Mouse (Mus musculus): ENCODE data around the gene Itga9.

Itga9 gene

DNA sequence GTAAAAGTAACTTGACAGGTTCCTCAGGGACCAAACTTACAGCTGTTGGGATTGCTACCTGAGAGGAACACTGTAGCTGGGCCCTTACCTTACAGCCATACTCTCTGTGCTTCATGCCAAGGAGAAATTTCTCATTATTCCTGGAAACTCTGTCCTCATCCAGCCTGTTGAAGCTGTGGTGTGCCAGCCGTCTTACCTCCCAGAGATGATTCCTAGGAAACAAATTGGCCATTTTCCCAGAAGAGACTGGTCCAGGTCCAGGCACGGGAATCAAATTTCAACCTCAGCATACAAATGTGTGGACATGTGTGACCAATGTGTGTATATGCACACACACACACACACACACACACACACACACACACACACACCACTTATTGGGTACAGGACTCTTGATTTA is 172.1 kb downstream of the Itga9 start:
- in situ Hi-C loops (cut with MboI; ENCODE audit: low pct_unique_long_range_greater_than_20kb in 1 of 2, low sequenced_read_pairs in 2 of 2, unreplicated experiment in 1 of 2) = no loop called here

DNA sequence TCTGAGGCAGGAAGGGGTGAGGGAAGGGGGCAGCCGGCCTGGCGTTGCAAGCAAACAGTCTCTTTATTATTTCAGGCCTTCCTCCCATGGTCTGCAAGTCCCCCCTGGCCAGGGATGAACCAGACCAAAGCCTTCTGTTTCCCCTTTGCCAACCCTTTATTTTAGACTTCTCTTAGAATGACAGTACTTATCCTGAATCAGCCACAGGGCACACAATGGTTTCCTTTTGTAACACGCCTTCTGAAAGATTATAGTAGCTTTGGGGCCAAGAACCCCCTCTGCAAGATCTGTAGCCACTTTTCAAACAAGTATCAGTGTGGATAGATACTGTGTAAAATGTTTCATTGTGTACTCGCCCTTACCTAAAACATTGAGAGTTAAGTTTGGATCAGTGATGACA is 178.1 kb downstream of the Itga9 start:
- in situ Hi-C loops (cut with MboI; ENCODE audit: low pct_unique_long_range_greater_than_20kb in 1 of 2, low sequenced_read_pairs in 2 of 2, unreplicated experiment in 1 of 2) = no loop called here

DNA sequence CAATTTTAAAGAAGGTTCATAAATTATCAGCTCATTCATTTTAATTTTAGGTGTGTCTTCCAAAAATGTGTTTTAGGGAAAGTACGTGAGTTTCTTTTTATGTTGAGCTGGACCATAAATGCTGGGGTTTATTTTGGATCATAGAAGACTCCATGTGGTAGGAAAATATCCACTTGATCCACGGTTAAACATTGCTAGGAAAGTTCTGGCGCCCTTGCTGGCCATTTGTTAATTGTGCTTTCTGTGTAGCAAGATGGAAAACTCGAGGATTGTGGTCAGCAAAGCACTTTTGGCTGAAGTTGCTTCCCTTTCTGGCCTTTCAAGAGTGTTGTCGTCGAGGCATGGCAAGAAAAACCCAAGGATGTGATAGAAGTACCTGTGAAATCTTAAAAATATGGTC is 179.3 kb downstream of the Itga9 start:
- in situ Hi-C loops (cut with MboI; ENCODE audit: low pct_unique_long_range_greater_than_20kb in 1 of 2, low sequenced_read_pairs in 2 of 2, unreplicated experiment in 1 of 2) = no loop called here

DNA sequence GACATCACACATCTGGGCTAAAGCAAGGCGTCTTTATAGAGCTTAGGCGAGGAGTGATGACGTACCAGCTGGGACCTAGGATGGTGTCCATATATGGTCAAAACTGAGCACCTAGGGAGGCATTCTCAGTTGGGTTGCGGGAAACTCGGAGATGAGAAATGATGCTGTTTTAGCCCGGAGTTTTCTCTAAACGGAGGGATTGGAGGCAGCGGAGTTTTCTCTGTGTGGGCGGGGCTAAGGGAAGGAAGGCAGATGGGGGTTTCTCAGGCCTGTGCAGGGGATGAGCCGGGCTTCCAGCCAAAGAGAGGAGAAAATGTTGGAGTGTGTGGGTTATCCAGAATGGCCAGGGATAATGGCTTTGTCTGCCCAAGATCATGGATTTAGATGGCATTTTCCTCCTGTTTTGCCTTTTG is 182.4 kb downstream of the Itga9 start:
- in situ Hi-C loops (cut with MboI; ENCODE audit: low pct_unique_long_range_greater_than_20kb in 1 of 2, low sequenced_read_pairs in 2 of 2, unreplicated experiment in 1 of 2) = no loop called here

DNA sequence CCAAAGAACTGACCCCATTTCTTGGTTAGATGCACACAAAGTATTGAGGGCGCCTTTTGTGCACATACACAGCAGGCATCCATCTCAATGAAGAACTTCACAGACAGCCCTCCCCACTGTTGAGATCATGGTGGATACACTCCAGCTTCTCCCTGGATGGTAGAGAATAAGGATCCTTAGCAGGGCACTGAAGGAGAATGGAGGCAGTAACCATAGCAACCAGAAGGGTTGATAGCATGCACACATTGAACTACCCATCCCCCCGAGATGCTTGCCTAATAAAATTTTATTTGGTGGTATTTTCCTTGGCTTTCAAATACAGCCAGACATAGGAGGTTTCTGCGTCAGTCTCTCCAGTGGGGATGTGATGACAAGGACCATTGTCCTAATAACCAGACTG is 184.7 kb downstream of the Itga9 start:
- in situ Hi-C loops (cut with MboI; ENCODE audit: low pct_unique_long_range_greater_than_20kb in 1 of 2, low sequenced_read_pairs in 2 of 2, unreplicated experiment in 1 of 2) = no loop called here

DNA sequence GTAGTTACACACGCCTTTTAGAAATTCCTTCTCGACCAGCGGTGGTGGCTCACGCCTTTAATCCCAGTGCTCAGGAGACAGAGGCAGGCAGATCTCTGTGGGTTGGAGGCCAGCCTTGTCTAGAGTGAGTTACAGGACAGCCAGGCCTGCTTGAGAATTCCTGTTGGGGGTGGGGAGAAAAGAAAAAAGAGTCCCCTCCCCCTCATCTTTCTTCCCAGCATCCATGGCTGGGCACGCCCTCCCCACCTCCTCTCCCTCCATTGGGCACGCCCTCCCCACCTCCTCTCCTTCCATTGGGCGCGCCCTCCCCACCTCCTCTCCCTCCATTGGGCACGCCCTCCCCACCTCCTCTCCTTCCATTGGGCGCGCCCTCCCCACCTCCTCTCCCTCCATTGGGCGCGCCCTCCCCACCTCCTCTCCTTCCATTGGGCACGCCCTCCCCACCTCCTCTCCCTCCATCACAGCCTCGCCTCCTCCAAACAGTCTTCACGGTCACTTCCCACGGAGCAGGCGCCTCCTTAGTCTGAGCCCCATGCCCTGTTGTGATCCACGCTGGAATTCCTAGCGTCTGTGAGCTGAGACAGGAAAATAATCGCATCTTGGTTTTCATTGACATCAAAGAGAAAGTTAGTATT is 186.8 kb downstream of the Itga9 start:
- in situ Hi-C loops (cut with MboI; ENCODE audit: low pct_unique_long_range_greater_than_20kb in 1 of 2, low sequenced_read_pairs in 2 of 2, unreplicated experiment in 1 of 2) = no loop called here

DNA sequence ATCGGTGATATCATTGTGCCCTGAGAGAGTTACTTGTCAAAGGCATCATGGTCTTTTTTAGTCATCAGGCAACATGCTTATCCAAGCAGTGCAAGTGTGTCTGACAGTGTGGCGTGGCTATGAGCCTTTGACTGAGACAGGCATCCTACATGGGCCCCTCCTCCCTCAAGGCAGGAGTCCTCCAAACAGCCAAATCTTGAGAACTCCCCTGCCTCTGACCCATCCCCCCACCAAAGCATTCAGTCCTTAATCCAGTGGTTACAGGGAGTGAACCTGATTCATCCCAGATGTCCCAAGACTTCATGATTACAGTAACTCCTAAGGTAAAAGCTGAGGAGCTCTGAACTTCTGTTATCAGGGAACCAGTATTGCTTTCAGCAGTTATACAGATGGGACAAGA is 188.2 kb downstream of the Itga9 start:
- in situ Hi-C loops (cut with MboI; ENCODE audit: low pct_unique_long_range_greater_than_20kb in 1 of 2, low sequenced_read_pairs in 2 of 2, unreplicated experiment in 1 of 2) = no loop called here

DNA sequence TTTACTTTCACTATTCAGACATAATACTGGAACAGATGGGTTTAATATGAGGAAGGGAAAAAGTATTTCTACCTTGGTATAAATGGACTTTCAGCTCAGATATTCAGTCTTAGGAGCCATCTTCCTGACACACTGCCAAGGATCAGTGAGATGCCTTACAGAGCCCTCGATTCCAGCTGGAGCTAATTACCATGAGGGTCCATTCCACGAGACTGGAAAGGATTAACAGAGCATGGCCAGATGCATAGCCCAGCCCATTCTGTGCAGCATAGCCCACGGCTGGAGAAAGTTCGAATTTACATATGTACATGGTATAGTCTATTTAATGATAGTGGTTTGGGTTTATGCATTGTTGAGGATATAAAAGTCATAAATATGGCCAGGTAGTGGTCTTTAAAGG is 188.8 kb downstream of the Itga9 start:
- in situ Hi-C loops (cut with MboI; ENCODE audit: low pct_unique_long_range_greater_than_20kb in 1 of 2, low sequenced_read_pairs in 2 of 2, unreplicated experiment in 1 of 2) = no loop called here

DNA sequence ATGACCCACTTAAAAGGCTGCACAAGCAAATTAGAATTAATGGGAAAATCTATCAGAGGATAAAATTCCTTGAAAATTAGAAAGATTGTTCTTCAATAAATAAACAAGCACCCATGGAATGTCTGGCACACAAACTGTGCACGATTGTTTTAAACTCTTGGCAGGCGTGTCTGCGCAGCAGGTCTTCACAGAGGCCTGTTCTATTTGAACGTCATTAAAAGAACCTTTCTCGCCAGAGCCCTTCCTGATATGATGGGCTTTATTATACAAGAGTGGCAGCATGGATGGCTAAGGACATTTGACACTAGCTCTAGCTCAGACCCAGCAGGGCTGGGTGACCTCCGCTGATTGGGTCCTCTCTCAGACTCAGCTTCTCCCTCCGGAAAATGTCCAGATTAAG is 192.6 kb downstream of the Itga9 start:
- in situ Hi-C loops (cut with MboI; ENCODE audit: low pct_unique_long_range_greater_than_20kb in 1 of 2, low sequenced_read_pairs in 2 of 2, unreplicated experiment in 1 of 2) = no loop called here

DNA sequence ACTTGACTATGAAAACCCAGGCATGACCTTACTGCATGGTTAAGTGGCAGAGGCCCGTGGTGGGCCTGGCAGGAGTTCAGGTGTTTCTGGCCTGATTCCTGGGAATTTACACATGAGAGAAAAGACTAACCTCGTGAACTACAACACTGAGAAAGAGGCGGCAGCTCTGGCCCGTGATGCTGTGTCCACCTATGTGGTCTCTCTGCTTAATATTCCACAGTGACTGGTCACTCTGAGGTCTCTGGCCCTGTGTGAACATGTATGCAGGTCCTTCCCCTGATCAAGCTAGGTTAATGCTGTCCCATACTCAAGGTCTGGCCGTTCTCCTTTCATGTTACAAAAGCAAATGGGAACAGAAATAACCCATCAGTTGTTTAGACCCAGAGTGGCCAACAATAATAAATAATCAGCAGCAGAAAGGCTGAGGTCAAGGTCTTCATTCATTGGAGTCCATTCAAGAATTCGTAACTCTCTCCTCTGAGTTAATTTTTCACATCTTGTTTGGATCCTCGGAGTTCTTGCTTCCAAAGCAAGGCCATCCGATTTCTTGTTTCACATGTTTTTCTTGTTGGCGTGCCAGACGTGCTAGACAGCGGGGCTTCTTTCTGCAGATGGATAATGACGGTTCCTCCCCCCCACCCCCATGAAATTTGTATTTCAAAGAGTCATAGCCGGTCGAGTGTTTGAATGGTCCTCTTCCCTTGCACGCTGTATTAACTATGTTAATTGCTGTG is 194.9 kb downstream of the Itga9 start:
- in situ Hi-C loops (cut with MboI; ENCODE audit: low pct_unique_long_range_greater_than_20kb in 1 of 2, low sequenced_read_pairs in 2 of 2, unreplicated experiment in 1 of 2) = no loop called here

DNA sequence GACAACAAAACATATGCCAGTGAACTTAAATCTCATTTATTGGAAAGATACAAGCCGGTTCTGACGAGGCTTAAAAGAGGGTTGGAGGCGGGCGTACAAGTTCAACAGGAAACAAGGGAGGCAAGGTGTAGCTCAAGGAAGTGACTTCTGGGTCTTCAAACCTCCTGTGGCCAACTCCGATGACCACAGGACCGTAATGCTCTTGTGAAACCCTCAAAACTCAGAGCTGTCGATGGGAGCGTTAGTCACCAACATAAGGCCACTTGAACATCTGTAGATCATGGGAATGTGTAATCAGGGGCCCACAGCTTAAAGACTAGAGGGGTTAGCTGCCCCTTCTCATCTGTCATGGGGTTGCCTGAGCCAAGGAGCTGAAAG is 195.4 kb downstream of the Itga9 start:
- in situ Hi-C loops (cut with MboI; ENCODE audit: low pct_unique_long_range_greater_than_20kb in 1 of 2, low sequenced_read_pairs in 2 of 2, unreplicated experiment in 1 of 2) = no loop called here

DNA sequence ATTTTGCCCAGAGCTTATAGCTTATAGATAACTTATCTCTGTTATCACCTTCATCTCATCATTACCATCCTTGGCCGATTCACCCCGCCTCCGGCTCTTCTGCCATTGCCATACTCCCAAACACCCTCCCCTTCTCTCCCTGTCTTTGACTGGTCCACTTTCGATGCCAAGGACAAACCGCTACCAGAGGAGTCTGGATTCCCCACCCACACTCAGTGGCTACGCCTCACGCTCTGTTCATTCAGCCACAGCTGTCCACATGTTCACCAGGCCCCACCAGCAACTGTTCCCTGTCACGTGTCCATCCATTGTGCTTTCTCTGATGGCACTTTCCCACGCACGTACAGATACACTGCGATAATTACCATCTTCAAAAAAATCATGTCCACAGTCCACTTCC is 195.9 kb downstream of the Itga9 start:
- in situ Hi-C loops (cut with MboI; ENCODE audit: low pct_unique_long_range_greater_than_20kb in 1 of 2, low sequenced_read_pairs in 2 of 2, unreplicated experiment in 1 of 2) = no loop called here

DNA sequence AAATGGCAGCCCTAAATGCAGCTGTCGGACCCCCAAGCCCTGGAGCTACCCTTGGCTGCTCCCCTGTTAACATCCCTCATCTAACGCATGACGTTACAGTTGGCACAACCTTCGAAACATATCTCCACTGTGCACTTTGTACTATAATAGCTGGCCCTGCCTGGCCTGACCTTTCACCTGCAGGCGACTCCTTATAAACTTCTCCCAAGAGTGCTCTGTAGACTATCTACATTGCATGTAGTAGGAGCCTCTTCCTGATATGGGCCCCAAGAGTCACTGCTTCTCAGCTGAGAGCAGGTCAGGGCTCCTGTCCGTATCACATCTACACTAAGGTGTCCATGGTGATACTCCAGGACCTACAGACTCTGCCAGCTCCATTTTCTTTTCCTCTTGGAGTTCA is 199.2 kb downstream of the Itga9 start:
- in situ Hi-C loops (cut with MboI; ENCODE audit: low pct_unique_long_range_greater_than_20kb in 1 of 2, low sequenced_read_pairs in 2 of 2, unreplicated experiment in 1 of 2) = no loop called here

DNA sequence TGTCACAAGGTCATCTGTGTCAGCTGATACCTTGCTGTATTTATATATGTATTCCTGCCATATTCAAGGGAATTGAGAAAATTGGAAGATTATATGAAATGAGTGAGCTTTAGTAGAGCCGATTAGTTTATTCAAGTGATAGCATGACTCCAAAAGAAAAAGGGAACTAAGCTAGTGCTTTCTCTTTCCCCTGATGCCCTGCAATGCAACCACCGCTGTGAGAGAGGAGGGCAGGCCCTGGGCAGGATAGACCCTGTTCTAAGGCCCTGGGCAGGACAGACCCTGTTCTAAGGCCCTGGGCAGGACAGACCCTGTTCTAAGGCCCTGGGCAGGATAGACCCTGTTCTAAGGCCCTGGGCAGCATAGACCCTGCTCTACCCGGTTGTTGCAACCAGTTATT is 201.2 kb downstream of the Itga9 start:
- in situ Hi-C loops (cut with MboI; ENCODE audit: low pct_unique_long_range_greater_than_20kb in 1 of 2, low sequenced_read_pairs in 2 of 2, unreplicated experiment in 1 of 2) = no loop called here

DNA sequence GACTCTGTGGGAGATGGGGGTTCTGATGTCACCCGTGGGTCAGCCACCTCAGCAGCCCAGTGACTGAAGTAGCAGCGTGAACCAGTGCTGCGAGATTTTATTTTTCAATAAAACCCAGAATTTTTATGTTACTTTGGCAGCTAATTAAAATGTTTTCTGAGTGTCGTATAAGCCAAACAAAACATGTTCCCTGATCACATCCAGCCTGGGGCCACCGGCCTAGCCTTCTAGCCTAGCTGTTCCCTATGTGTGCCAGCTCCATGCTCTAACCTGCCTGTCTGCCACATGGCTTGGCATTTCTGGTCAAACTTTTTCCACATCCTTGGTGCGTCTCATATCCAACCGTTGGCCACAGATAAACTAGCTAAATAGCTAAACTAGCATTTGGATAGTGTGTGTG is 205.7 kb downstream of the Itga9 start:
- in situ Hi-C loops (cut with MboI; ENCODE audit: low pct_unique_long_range_greater_than_20kb in 1 of 2, low sequenced_read_pairs in 2 of 2, unreplicated experiment in 1 of 2) = no loop called here

DNA sequence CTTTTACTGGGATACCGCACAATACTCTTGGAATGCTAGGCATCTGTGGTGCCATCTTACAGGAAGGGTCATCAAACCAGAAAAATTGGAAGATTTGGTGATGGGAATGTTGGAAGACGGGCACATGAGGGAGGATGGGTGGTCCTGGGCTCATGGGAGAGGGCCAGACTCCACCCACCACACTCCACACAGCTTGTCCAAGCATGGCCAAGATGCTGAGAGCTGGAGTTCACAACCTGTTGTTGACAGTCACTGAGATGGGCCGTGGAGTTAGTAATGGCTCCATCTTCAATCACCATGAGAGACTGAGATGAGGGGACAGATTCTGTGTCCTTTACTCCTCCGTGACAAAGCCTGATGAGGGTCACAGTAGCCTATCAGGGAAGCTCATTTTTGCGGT is 207.0 kb downstream of the Itga9 start:
- in situ Hi-C loops (cut with MboI; ENCODE audit: low pct_unique_long_range_greater_than_20kb in 1 of 2, low sequenced_read_pairs in 2 of 2, unreplicated experiment in 1 of 2) = no loop called here

DNA sequence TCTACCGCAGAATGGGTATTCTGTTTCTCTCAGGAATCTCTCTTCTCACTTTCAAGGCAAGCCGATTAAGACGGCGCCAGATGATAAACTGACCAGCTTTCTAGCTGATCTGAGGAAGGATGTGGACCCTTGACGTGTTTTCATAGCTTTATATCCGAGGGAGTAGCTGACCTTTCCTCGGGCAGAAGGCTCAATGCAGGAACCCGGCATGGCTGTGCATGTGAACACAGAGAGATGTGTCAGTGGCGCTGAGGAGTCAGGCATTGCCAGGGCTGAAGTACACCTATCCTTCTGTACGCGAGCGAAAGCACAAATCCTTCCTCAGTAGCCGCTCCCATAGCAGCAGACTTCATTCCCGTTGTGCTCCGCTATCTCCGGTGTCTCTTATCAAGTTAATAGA is 207.6 kb downstream of the Itga9 start:
- in situ Hi-C loops (cut with MboI; ENCODE audit: low pct_unique_long_range_greater_than_20kb in 1 of 2, low sequenced_read_pairs in 2 of 2, unreplicated experiment in 1 of 2) = no loop called here

DNA sequence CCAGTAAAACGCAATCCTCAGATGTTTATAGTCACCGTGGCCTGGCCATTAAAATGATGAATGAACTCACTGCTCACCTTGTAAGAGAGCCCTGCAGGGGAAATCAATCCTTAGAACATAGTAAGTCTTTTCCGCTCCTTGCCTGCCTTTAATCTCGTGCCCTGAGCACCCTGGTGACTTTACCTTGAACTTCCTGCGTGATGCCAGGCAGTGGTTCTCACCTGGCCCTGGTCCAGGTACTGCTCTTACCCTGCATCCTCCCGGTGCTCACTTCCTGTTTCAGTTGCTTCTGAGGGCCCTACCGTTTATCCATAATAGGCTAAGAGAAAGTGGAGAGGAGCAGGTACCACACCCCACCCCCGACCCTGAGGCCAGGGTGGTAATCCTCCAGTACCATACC is 208.0 kb downstream of the Itga9 start:
- in situ Hi-C loops (cut with MboI; ENCODE audit: low pct_unique_long_range_greater_than_20kb in 1 of 2, low sequenced_read_pairs in 2 of 2, unreplicated experiment in 1 of 2) = no loop called here

DNA sequence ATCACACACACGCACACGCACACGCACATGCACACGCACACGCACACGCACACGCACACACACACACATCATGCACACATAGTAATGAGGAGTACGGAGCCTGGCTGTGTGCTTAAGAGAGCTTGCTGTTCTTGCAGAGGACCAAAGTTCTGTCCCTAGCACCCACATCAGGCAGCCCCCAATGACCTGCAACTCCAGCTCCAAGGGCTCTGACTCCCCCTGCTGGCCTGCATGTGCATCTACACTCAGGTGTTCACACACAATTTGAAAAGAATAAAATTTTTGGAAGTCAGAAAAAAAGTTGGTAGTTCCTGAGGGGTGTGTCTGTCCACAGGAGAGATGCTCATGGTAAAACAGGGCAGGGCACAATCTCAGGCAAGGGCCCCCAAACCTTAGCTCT is 209.1 kb downstream of the Itga9 start:
- in situ Hi-C loops (cut with MboI; ENCODE audit: low pct_unique_long_range_greater_than_20kb in 1 of 2, low sequenced_read_pairs in 2 of 2, unreplicated experiment in 1 of 2) = no loop called here

DNA sequence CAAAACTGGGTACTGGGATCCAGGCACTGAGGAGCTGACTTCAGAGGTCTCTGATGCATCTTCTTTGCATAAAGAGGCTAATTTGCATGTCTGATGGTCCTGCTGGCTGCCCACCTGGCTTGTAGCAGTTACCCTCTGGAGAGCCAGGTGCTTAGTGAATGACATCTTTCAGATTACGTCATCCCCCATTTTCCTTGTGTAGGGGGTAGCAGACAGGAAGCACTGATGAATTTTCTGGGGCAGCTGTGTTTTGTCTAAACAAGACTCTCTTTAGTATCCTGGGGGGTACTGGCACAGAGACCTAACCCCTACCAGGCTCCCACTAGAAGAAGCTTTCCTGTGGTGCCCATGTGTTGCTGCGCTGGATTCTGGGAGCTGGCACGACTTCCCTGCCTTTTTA is 212.0 kb downstream of the Itga9 start:
- in situ Hi-C loops (cut with MboI; ENCODE audit: low pct_unique_long_range_greater_than_20kb in 1 of 2, low sequenced_read_pairs in 2 of 2, unreplicated experiment in 1 of 2) = no loop called here
